In genomic region chr10:93160497-93160806, GRCm38 (mm10) we compare ENCODE assay signal across 8 mouse cellular contexts. TPM values are rescaled to one million over a fixed set of nuclear protein-coding genes. Genes with fewer than 3 reads are reported as not detected.
DNase-seq lines count a peak whose midpoint lies in the region; ATAC-seq lines count a peak whose summit lies in the region.

No protein-coding gene starts in this region.

- no peaks in the 10 kb centered on the region for H3K36me3 ChIP-seq in heart, embryonic 11.5 days (ENCODE audit: control insufficient read depth, insufficient read depth, low read length)
- H3K36me3 ChIP-seq in liver, embryonic 16.5 days (ENCODE audit: control insufficient read depth, insufficient read depth) = no peaks in the 10 kb centered on the region
- no peaks in the 10 kb centered on the region for H3K36me3 ChIP-seq in neural tube, embryonic 14.5 days (ENCODE audit: control insufficient read depth, insufficient read depth, low read length)

- WGBS in heart, embryonic 11.5 days (ENCODE audit: insufficient replicate concordance) = under 1% methylated on average over 26 of the region's 26 CpGs
- WGBS in liver, embryonic 16.5 days (ENCODE audit: insufficient replicate concordance) = under 1% methylated on average over 26 of the region's 26 CpGs
- WGBS in neural tube, embryonic 14.5 days = 2% methylated on average over 26 of the region's 26 CpGs

- peak overlapping the region; percentile 99 for H3K9ac ChIP-seq in heart, embryonic 11.5 days (ENCODE audit: low read depth, low read length)
- H3K9ac ChIP-seq in liver, embryonic 16.5 days (ENCODE audit: low read depth, low read length) = peak overlapping the region; percentile 88
- peak overlapping the region; percentile 98 for H3K9ac ChIP-seq in neural tube, embryonic 14.5 days (replicated peaks; ENCODE audit: low read depth, low read length)

- peak; percentile 94 for DNase-seq in CD4-positive, CD25-positive, alpha-beta regulatory T cell, adult 2 months (ENCODE audit: low read depth, low spot score)
- DNase-seq in brain, adult 2 months (ENCODE audit: low read depth, low spot score) = peak; percentile 93
- peak; percentile 92 for DNase-seq in kidney, postnatal 14 days
- peak; percentile 72 for DNase-seq in telencephalon, adult 2 months (ENCODE audit: low read depth, low spot score)

- peak overlapping the region; percentile 99 for H3K27ac ChIP-seq in heart, embryonic 11.5 days (ENCODE audit: low read depth, low read length)
- H3K27ac ChIP-seq in liver, embryonic 16.5 days (ENCODE audit: low read length) = peak overlapping the region; percentile 94
- peak overlapping the region; percentile 99 for H3K27ac ChIP-seq in neural tube, embryonic 14.5 days (ENCODE audit: low read depth, low read length)

- ATAC-seq in erythroblast, adult 5-6 weeks (replicated peaks; ENCODE audit: low FRiP score, poor library complexity, severe bottlenecking) = peak; percentile 80
- peak; percentile 93 for ATAC-seq in heart, embryonic 11.5 days (replicated peaks; ENCODE audit: insufficient number of reproducible peaks, low FRiP score, low TSS enrichment)
- peak; percentile 83 for ATAC-seq in liver, embryonic 16.5 days (ENCODE audit: low read depth)
- peak; percentile 87 for ATAC-seq in neural tube, embryonic 14.5 days (ENCODE audit: low read depth)

- H3K9me3 ChIP-seq in heart, embryonic 11.5 days (replicated peaks; ENCODE audit: control insufficient read depth, low read length) = no peaks in the 10 kb centered on the region
- no peaks in the 10 kb centered on the region for H3K9me3 ChIP-seq in liver, embryonic 16.5 days (replicated peaks; ENCODE audit: control insufficient read depth, low read length)
- no peaks in the 10 kb centered on the region for H3K9me3 ChIP-seq in neural tube, embryonic 14.5 days (ENCODE audit: control insufficient read depth, low read length)

- H3K27me3 ChIP-seq in heart, embryonic 11.5 days (ENCODE audit: control insufficient read depth, insufficient read depth, low read length) = no peaks in the 10 kb centered on the region
- H3K27me3 ChIP-seq in liver, embryonic 16.5 days (ENCODE audit: control insufficient read depth, insufficient read depth, low read depth, low read length) = no peaks in the 10 kb centered on the region
- H3K27me3 ChIP-seq in neural tube, embryonic 14.5 days (ENCODE audit: control insufficient read depth, insufficient read depth, low read length) = no peaks in the 10 kb centered on the region

- peak overlapping the region; percentile 99 for H3K4me3 ChIP-seq in heart, embryonic 11.5 days (ENCODE audit: low read depth, low read length)
- H3K4me3 ChIP-seq in liver, embryonic 16.5 days (ENCODE audit: low read depth, low read length) = peak overlapping the region; percentile 100
- H3K4me3 ChIP-seq in neural tube, embryonic 14.5 days (ENCODE audit: low read depth, low read length) = peak overlapping the region; percentile 97

- peaks cover 16% of the 10 kb centered on the region for H3K4me1 ChIP-seq in heart, embryonic 11.5 days (ENCODE audit: control insufficient read depth, insufficient read depth, low read length)
- H3K4me1 ChIP-seq in liver, embryonic 16.5 days (ENCODE audit: control insufficient read depth, low read depth, low read length) = peaks cover 27% of the 10 kb centered on the region
- peaks cover 14% of the 10 kb centered on the region for H3K4me1 ChIP-seq in neural tube, embryonic 14.5 days (ENCODE audit: control insufficient read depth, insufficient read depth, low read length)

- H3K4me2 ChIP-seq in heart, embryonic 11.5 days = peak overlapping the region; percentile 67
- peak overlapping the region; percentile 82 for H3K4me2 ChIP-seq in liver, embryonic 16.5 days (ENCODE audit: low read depth, low read length)
- peak overlapping the region; percentile 60 for H3K4me2 ChIP-seq in neural tube, embryonic 14.5 days (ENCODE audit: low read depth, low read length)

RNA-seq across cellular contexts. Expression of gene Cdk17, which starts 0.2 kb away (rescaled TPM):
- 21.7 and 27.5 TPM in 2 replicates for total RNA-seq in erythroblast, adult 5-6 weeks (2015; ENCODE audit: low replicate concordance)
- 26.2 and 35.1 TPM in 2 replicates for total RNA-seq in erythroblast, adult 5-6 weeks (2017; ENCODE audit: low replicate concordance)
- polyA plus RNA-seq in heart, embryonic 11.5 days (2014; fragmentation: Nextera tagmentation; extraction: Ambion mirVana) = 20.9 and 21.0 TPM in 2 replicates
- polyA plus RNA-seq in liver, embryonic 16.5 days (2015; fragmentation: Nextera tagmentation; extraction: Ambion mirVana) = 8.3 and 8.7 TPM in 2 replicates
- polyA plus RNA-seq in neural tube, embryonic 14.5 days (2014; fragmentation: Nextera tagmentation; extraction: Ambion mirVana) = 62.8 and 70.5 TPM in 2 replicates

Comparison
In these comparisons a context has a peak if more than half of its experiments do, and no peak if none do; other contexts are left out.
1. Peak in every context shown above with its lines: DNase-seq, ATAC-seq, H3K4me3 ChIP-seq and H3K27ac ChIP-seq.